Mouse (Mus musculus) testis, adult 2 months (tissue): ENCODE data around the gene Tubgcp6.

Source experiments
- CTCF ChIP-seq: fragments of 200-500 bp; IDR thresholded peaks from 2 replicates; pipeline ENCODE4 v1.5.1; 2012; ENCODE audit warnings: low read depth, mild to moderate bottlenecking, inconsistent platforms, low read length, moderate library complexity; ENCODE audit not compliant: control insufficient read depth, insufficient read depth, insufficient replicate concordance
- POLR2A ChIP-seq: fragments of 200-500 bp; IDR thresholded peaks from 2 replicates; pipeline ENCODE4 v1.6.1; 2012; ENCODE audit warnings: low read depth, mild to moderate bottlenecking, inconsistent platforms, low read length, moderate library complexity; ENCODE audit not compliant: control insufficient read depth

DNA sequence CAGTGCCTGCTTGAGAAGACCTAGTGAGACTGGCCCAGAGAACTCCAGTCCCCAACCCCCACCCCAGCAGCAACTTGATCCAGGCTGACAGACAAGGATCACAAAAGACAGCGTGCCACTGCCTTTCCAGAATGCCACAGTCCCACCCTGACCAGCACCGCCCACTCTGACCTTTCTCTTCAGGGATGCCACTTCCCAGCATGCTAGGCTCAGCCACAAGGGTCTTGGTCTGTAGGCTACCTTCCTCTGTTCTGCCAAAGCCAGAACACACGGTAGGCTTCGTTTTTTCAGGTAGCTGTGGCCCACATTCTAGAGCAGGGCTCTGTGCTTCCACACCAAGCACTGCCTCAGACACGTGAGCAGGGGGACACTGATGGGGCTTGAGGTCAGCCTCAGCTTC is 20.3 kb downstream of the Tubgcp6 start:
- TF ChIP-seq CTCF (no peak), POLR2A (no peak)
